Mouse (Mus musculus): Measurements from ENCODE around the gene Acadvl.

GRCm38 (mm10) chr11:69998567-69999491 is 16.4 kb downstream of the Acadvl start:
- TF ChIP-seq CTCF (conservative IDR thresholded peaks at IDR 0.05; ENCODE audit: low read length), result peak; percentile 25
- TF ChIP-seq POU5F1 (IDR thresholded peaks at IDR 0.05; ENCODE audit: borderline replicate concordance, low read length), result no peak
- TF ChIP-seq NANOG (IDR thresholded peaks at IDR 0.05; ENCODE audit: borderline replicate concordance, low read length), result no peak
